Mouse (Mus musculus) cortical plate, adult 2 months (tissue): Measurements from ENCODE around the gene Stam2.
A peak's percentile ranks its signal among the peaks of the same experiment; 100 is the strongest.

ENCODE experiments used
- CTCF ChIP-seq: fragments of 200-500 bp; IDR thresholded peaks from 2 replicates; pipeline ENCODE4 v1.5.1; 2011; ENCODE audit warnings: mild to moderate bottlenecking, control low read depth, low read length; ENCODE audit not compliant: insufficient read depth; ENCODE audit errors: extremely low read depth
- POLR2A ChIP-seq: fragments of 200-500 bp; IDR thresholded peaks from 2 replicates; pipeline ENCODE4 v1.6.1; 2011; ENCODE audit warnings: mild to moderate bottlenecking, low read length, control low read depth; ENCODE audit not compliant: insufficient read depth; ENCODE audit errors: extremely low read depth

GRCm38 (mm10) chr2:52691745-52692144 lies 50.3 kb downstream of the Stam2 start:
- TF ChIP-seq CTCF (0 out of 2 replicates have a peak, but pooled peaks have one; percentile 21), POLR2A (no peak)
